Mouse (Mus musculus): ENCODE data around the gene Thsd7a.

GRCm38 (mm10) chr6:12748454-12748786, 790 bp downstream of the Thsd7a start:
- no peak for TF ChIP-seq CTCF (IDR thresholded peaks at IDR 0.05; ENCODE audit: borderline replicate concordance, control insufficient read depth, extremely low read depth, insufficient read depth, low read length, poor library complexity)
- no peak for TF ChIP-seq POLR2A (IDR thresholded peaks at IDR 0.05; ENCODE audit: control insufficient read depth, extremely low read depth, insufficient read depth, low read length, poor library complexity)

Data from thymus, adult 2 months (tissue).